Mouse (Mus musculus) stomach, embryonic 16.5 days (tissue): ENCODE results near the gene Fxr2. TPM values are rescaled to one million over a fixed set of nuclear protein-coding genes. Genes with fewer than 3 reads are reported as not detected.

Experiments
- ATAC-seq: fragments of 200-750 bp; cut with Nextera tagmentation; 2 replicates; pipeline ENCODE4 v1.8.0; 2017; ENCODE audit warnings: moderate number of reproducible peaks, moderate TSS enrichment; ENCODE audit not compliant: insufficient read depth, low FRiP score
- H3K27ac ChIP-seq: fragments of 300-500 bp; sonication (generic); 2 replicates; pipeline ENCODE4 v1.5.1; 2014; ENCODE audit warnings: low read length
- H3K27me3 ChIP-seq: fragments of 300-500 bp; sonication (generic); 2 replicates; pipeline ENCODE4 v1.6.1; 2014; ENCODE audit warnings: low read length, control low read depth, mixed read lengths; ENCODE audit not compliant: control insufficient read depth, insufficient read depth
- H3K36me3 ChIP-seq: fragments of 300-500 bp; sonication (generic); 2 replicates; pipeline ENCODE4 v1.6.1; 2014; ENCODE audit warnings: low read length; ENCODE audit not compliant: control insufficient read depth, insufficient read depth
- H3K4me1 ChIP-seq: fragments of 300-500 bp; sonication (generic); 2 replicates; pipeline ENCODE4 v1.6.1; 2014; ENCODE audit warnings: low read length, control low read depth, mixed read lengths; ENCODE audit not compliant: control insufficient read depth, insufficient read depth
- H3K4me2 ChIP-seq: fragments of 300-500 bp; sonication (generic); 2 replicates; pipeline ENCODE4 v1.6.1; 2014; ENCODE audit warnings: low read depth, low read length, mixed read lengths
- H3K4me3 ChIP-seq: fragments of 300-500 bp; sonication (generic); replicated peaks from 2 replicates; pipeline ENCODE4 v1.5.1; 2014; ENCODE audit warnings: mild to moderate bottlenecking, low read length
- H3K9ac ChIP-seq: fragments of 300-500 bp; sonication (generic); 2 replicates; pipeline ENCODE4 v1.6.1; 2014; ENCODE audit warnings: low read length
- H3K9me3 ChIP-seq: fragments of 300-500 bp; sonication (generic); replicated peaks from 2 replicates; pipeline ENCODE4 v1.6.1; 2016; ENCODE audit warnings: low read length, control low read depth; ENCODE audit not compliant: control insufficient read depth
- WGBS: fragments of 180-500 bp; shearing (Covaris S2); extraction: QIAGEN DNeasy Blood & Tissue Kit; methylation state at CpG from one replicate; pipeline ENCODE4 v1.1.7; 2014; 5-methylcytosine and 5-hydroxymethylcytosine counted together
- polyA plus RNA-seq: library from polyadenylated mRNA; unstranded; fragments of >200 nt; fragmentation: Nextera tagmentation; extraction: Ambion mirVana; gene quantifications from 2 replicates; pipeline ENCODE4 v1.2.1, GENCODE M21; 2015

Gene Fxr2
- polyA plus RNA-seq, 1 experiment from 2014 or later, result 20.9 TPM

- no peak overlapping the region for H3K9ac ChIP-seq
- peaks cover 34% of the 10 kb centered on the region for H3K36me3 ChIP-seq
These were observed 33.8 kb downstream of the Fxr2 start for GRCm38 (mm10) chr11:69666665-69667005.

GRCm38 (mm10) chr11:69670786-69671725 lies 38.3 kb downstream of the Fxr2 start:
- H3K9ac ChIP-seq, result peak overlapping the region; percentile 100
- ATAC-seq, result peak; percentile 79
- WGBS, result under 1% methylated on average over 61 of the region's 61 CpGs
- peak overlapping the region; percentile 73 for H3K4me3 ChIP-seq
- H3K36me3 ChIP-seq, result peaks cover 30% of the 10 kb centered on the region
- H3K4me1 ChIP-seq, result peaks cover 18% of the 10 kb centered on the region
- H3K9me3 ChIP-seq, result no peaks in the 10 kb centered on the region
- H3K27ac ChIP-seq, result peak overlapping the region; percentile 96
- peak overlapping the region; percentile 97 for H3K4me2 ChIP-seq
- H3K27me3 ChIP-seq, result no peaks in the 10 kb centered on the region

More at GRCm38 (mm10) chr11:69666665-69667005, 33.8 kb downstream of the Fxr2 start:
- Histone ChIP-seq H3K4me2 (no peak overlapping the region), H3K4me1 (peaks cover 20% of the 10 kb centered on the region), H3K27me3 (no peaks in the 10 kb centered on the region), H3K27ac (peak overlapping the region; percentile 53), H3K9me3 (no peaks in the 10 kb centered on the region), H3K4me3 (no peak overlapping the region)
- 81% methylated on average over 3 of the region's 3 CpGs for WGBS
- ATAC-seq, result no peak

- WGBS, result under 1% methylated on average over 43 of the region's 43 CpGs
These were observed 38.9 kb downstream of the Fxr2 start for GRCm38 (mm10) chr11:69671726-69672124.

GRCm38 (mm10) chr11:69672211-69672706 lies 39.5 kb downstream of the Fxr2 start, which contains the start of gene Eif4a1:
Gene Eif4a1, minus strand, starts transcription at chr11:69672423.
- H3K4me3 ChIP-seq, result peak within 1 kb of the TSS; percentile 73
- peak within 1 kb of the TSS; percentile 96 for H3K27ac ChIP-seq
- H3K36me3 ChIP-seq, result peaks cover 23% of the 10 kb centered on the region
- WGBS, result under 1% methylated on average over 36 of the region's 36 CpGs
- no peaks in the 10 kb centered on the region for H3K27me3 ChIP-seq
- H3K9ac ChIP-seq, result peak within 1 kb of the TSS; percentile 100
- peak; percentile 98 for ATAC-seq
- peaks cover 18% of the 10 kb centered on the region for H3K4me1 ChIP-seq
- H3K9me3 ChIP-seq, result no peaks in the 10 kb centered on the region
- H3K4me2 ChIP-seq, result peak within 1 kb of the TSS; percentile 97

More at GRCm38 (mm10) chr11:69671726-69672124, 38.9 kb downstream of the Fxr2 start:
- Histone ChIP-seq H3K27me3 (no peaks in the 10 kb centered on the region), H3K4me1 (peaks cover 18% of the 10 kb centered on the region), H3K27ac (peak overlapping the region; percentile 96), H3K36me3 (peaks cover 23% of the 10 kb centered on the region), H3K4me2 (0 out of 2 replicates have a peak overlapping the region, but pooled peaks have one; percentile 97), H3K9me3 (no peaks in the 10 kb centered on the region), H3K4me3 (peak overlapping the region; percentile 73), H3K9ac (peak overlapping the region; percentile 100)
- peak; percentile 0; the same call in 1 of the 2 replicates for ATAC-seq

- peaks cover 15% of the 10 kb centered on the region for H3K4me1 ChIP-seq
- H3K4me2 ChIP-seq, result no peak overlapping the region
- no peaks in the 10 kb centered on the region for H3K27me3 ChIP-seq
- 96% methylated on average over 2 of the region's 2 CpGs for WGBS
- H3K27ac ChIP-seq, result no peak overlapping the region
- no peak overlapping the region for H3K4me3 ChIP-seq
- no peak overlapping the region for H3K9ac ChIP-seq
- H3K9me3 ChIP-seq, result no peaks in the 10 kb centered on the region
- H3K36me3 ChIP-seq, result no peaks in the 10 kb centered on the region
- ATAC-seq, result no peak
These were observed 46.4 kb downstream of the Fxr2 start for GRCm38 (mm10) chr11:69679144-69679543.

- Histone ChIP-seq H3K36me3 (no peaks in the 10 kb centered on the region), H3K9ac (peak overlapping the region; percentile 86), H3K27ac (no peak overlapping the region), H3K27me3 (no peaks in the 10 kb centered on the region), H3K4me1 (peaks cover 21% of the 10 kb centered on the region), H3K4me2 (peak overlapping the region; percentile 97), H3K4me3 (peak overlapping the region; percentile 91), H3K9me3 (no peaks in the 10 kb centered on the region)
- WGBS, result 87% methylated on average over 30 of the region's 30 CpGs
- no peak for ATAC-seq
These were observed 47.5 kb downstream of the Fxr2 start for GRCm38 (mm10) chr11:69680136-69680855.

- peak within 1 kb of the TSS; percentile 89 for H3K27ac ChIP-seq
- H3K4me1 ChIP-seq, result peaks cover 34% of the 10 kb centered on the region
- under 1% methylated on average over 79 of the region's 80 CpGs for WGBS
- peak within 1 kb of the TSS; percentile 97 for H3K4me2 ChIP-seq
- H3K4me3 ChIP-seq, result peak within 1 kb of the TSS; percentile 91
- H3K27me3 ChIP-seq, result no peaks in the 10 kb centered on the region
- H3K9me3 ChIP-seq, result no peaks in the 10 kb centered on the region
- H3K36me3 ChIP-seq, result no peaks in the 10 kb centered on the region
- H3K9ac ChIP-seq, result peak within 1 kb of the TSS; percentile 86
- peak; percentile 95 for ATAC-seq
These were observed 48.8 kb downstream of the Fxr2 start, which contains the start of gene Senp3 for GRCm38 (mm10) chr11:69681314-69682208. Gene Senp3, minus strand, starts transcription at chr11:69682084.

- 20% methylated on average over 24 of the region's 24 CpGs for WGBS
- peaks cover 39% of the 10 kb centered on the region for H3K4me1 ChIP-seq
- H3K27ac ChIP-seq, result peak overlapping the region; percentile 89
- H3K9me3 ChIP-seq, result no peaks in the 10 kb centered on the region
- no peaks in the 10 kb centered on the region for H3K36me3 ChIP-seq
- peak overlapping the region; percentile 86 for H3K9ac ChIP-seq
- H3K27me3 ChIP-seq, result no peaks in the 10 kb centered on the region
- H3K4me3 ChIP-seq, result peak overlapping the region; percentile 91
- H3K4me2 ChIP-seq, result peak overlapping the region; percentile 97
- ATAC-seq, result no peak
These were observed 49.5 kb downstream of the Fxr2 start for GRCm38 (mm10) chr11:69682209-69682839.
